Mouse (Mus musculus) hindbrain, embryonic 16.5 days (tissue): ENCODE measurements around the gene Dhx33. TPM values are rescaled to one million over a fixed set of nuclear protein-coding genes. Genes with fewer than 3 reads are reported as not detected.

ENCODE experiments used
- ATAC-seq: fragments of 200-750 bp; cut with Nextera tagmentation; 2 replicates; pipeline ENCODE4 v1.8.0; 2017; ENCODE audit warnings: moderate TSS enrichment, moderate library complexity
- H3K27ac ChIP-seq: fragments of 300-500 bp; sonication (generic); 2 replicates; pipeline ENCODE4 v1.5.1; 2014; ENCODE audit warnings: low read depth, mild to moderate bottlenecking, control low read depth, low read length, moderate library complexity
- H3K27me3 ChIP-seq: fragments of 300-500 bp; sonication (generic); replicated peaks from 2 replicates; pipeline ENCODE4 v1.6.1; 2014; ENCODE audit warnings: low read length; ENCODE audit not compliant: control insufficient read depth, insufficient read depth
- H3K36me3 ChIP-seq: fragments of 300-500 bp; sonication (generic); 2 replicates; pipeline ENCODE4 v1.6.1; 2014; ENCODE audit warnings: mild to moderate bottlenecking, low read length, moderate library complexity, mixed read lengths; ENCODE audit not compliant: control insufficient read depth, insufficient read depth
- H3K4me1 ChIP-seq: fragments of 300-500 bp; sonication (generic); 2 replicates; pipeline ENCODE4 v1.6.1; 2014; ENCODE audit warnings: low read depth, low read length; ENCODE audit not compliant: control insufficient read depth, insufficient read depth
- H3K4me2 ChIP-seq: fragments of 300-500 bp; sonication (generic); 2 replicates; pipeline ENCODE4 v1.6.1; 2014; ENCODE audit warnings: mild to moderate bottlenecking, low read length, control low read depth, moderate library complexity
- H3K4me3 ChIP-seq: fragments of 300-500 bp; sonication (generic); 2 replicates; pipeline ENCODE4 v1.5.1; 2014; ENCODE audit warnings: mild to moderate bottlenecking, low read length, control low read depth, moderate library complexity
- H3K9ac ChIP-seq: fragments of 300-500 bp; sonication (generic); 2 replicates; pipeline ENCODE4 v1.6.1; 2014; ENCODE audit warnings: low read depth, mild to moderate bottlenecking, control low read depth, low read length, moderate library complexity
- H3K9me3 ChIP-seq: fragments of 300-500 bp; sonication (generic); 2 replicates; pipeline ENCODE4 v1.6.1; 2014; ENCODE audit warnings: mild to moderate bottlenecking, low read length, moderate library complexity; ENCODE audit not compliant: control insufficient read depth
- WGBS: fragments of 180-500 bp; shearing (Covaris S2); extraction: QIAGEN DNeasy Blood & Tissue Kit; methylation state at CpG from one replicate; pipeline ENCODE4 v1.1.7; 2014; 5-methylcytosine and 5-hydroxymethylcytosine counted together
- polyA plus RNA-seq: library from polyadenylated mRNA; unstranded; fragments of >200 nt; fragmentation: Nextera tagmentation; extraction: Ambion mirVana; gene quantifications from 2 replicates; pipeline ENCODE4 v1.2.1, GENCODE M21; 2015

Gene Dhx33
- 12.4 and 14.7 TPM in 2 replicates for polyA plus RNA-seq

GRCm38 (mm10) chr11:71004316-71004773 is at the start of gene Dhx33:
TSS of gene Dhx33 (minus strand) at chr11:71004437.
- H3K4me3 ChIP-seq: peak within 1 kb of the TSS; percentile 99
- H3K9me3 ChIP-seq: no peaks in the 10 kb centered on the region
- H3K4me2 ChIP-seq: peak within 1 kb of the TSS; percentile 98
- peak within 1 kb of the TSS; percentile 84 for H3K27ac ChIP-seq
- peak; percentile 99 for ATAC-seq
- peaks cover 13% of the 10 kb centered on the region for H3K4me1 ChIP-seq
- H3K36me3 ChIP-seq: peaks cover 16% of the 10 kb centered on the region
- H3K27me3 ChIP-seq: no peaks in the 10 kb centered on the region
- 0% methylated on average over 34 of the region's 35 CpGs for WGBS
- H3K9ac ChIP-seq: peak within 1 kb of the TSS; percentile 83

- WGBS: 9% methylated on average over 1 of the region's 1 CpGs
- Histone ChIP-seq H3K27me3 (no peaks in the 10 kb centered on the region), H3K4me3 (no peak overlapping the region), H3K4me1 (no peaks in the 10 kb centered on the region), H3K27ac (no peak overlapping the region), H3K4me2 (no peak overlapping the region), H3K9me3 (no peaks in the 10 kb centered on the region), H3K36me3 (no peaks in the 10 kb centered on the region), H3K9ac (no peak overlapping the region)
- ATAC-seq: no peak
These were observed 48.3 kb upstream of the Dhx33 start for GRCm38 (mm10) chr11:71052554-71052953.

- Histone ChIP-seq H3K9me3 (no peaks in the 10 kb centered on the region), H3K9ac (no peak overlapping the region), H3K4me3 (no peak overlapping the region), H3K4me2 (no peak overlapping the region), H3K36me3 (no peaks in the 10 kb centered on the region), H3K27ac (no peak overlapping the region), H3K27me3 (no peaks in the 10 kb centered on the region), H3K4me1 (no peaks in the 10 kb centered on the region)
- 95% methylated on average over 5 of the region's 5 CpGs for WGBS
- no peak for ATAC-seq
These were observed 35.5 kb upstream of the Dhx33 start for GRCm38 (mm10) chr11:71039526-71040298.

- under 1% methylated on average over 22 of the region's 31 CpGs for WGBS
- Histone ChIP-seq H3K9ac (peak within 1 kb of the TSS; percentile 84), H3K9me3 (no peaks in the 10 kb centered on the region), H3K36me3 (no peaks in the 10 kb centered on the region; the same call in 1 of the 2 replicates), H3K4me2 (peak within 1 kb of the TSS; percentile 69), H3K4me3 (peak within 1 kb of the TSS; percentile 72), H3K27me3 (no peaks in the 10 kb centered on the region), H3K27ac (peak within 1 kb of the TSS; percentile 97), H3K4me1 (peaks cover 12% of the 10 kb centered on the region)
- ATAC-seq: peak; percentile 97
These were observed 29.0 kb upstream of the Dhx33 start, which contains the start of gene 6330403K07Rik for GRCm38 (mm10) chr11:71033163-71033761. TSS of gene 6330403K07Rik (minus strand) at chr11:71033513.

- Histone ChIP-seq H3K36me3 (peaks cover 1% of the 10 kb centered on the region), H3K9me3 (no peaks in the 10 kb centered on the region), H3K4me2 (peak overlapping the region; percentile 69), H3K9ac (peak overlapping the region; percentile 84), H3K27ac (peak overlapping the region; percentile 97), H3K4me1 (peaks cover 12% of the 10 kb centered on the region), H3K27me3 (no peaks in the 10 kb centered on the region), H3K4me3 (peak overlapping the region; percentile 72)
- peak; percentile 35 for ATAC-seq
- WGBS: 4% methylated on average over 26 of the region's 26 CpGs
These were observed 28.4 kb upstream of the Dhx33 start for GRCm38 (mm10) chr11:71032491-71033162.

- H3K9me3 ChIP-seq: no peaks in the 10 kb centered on the region
- 45% methylated on average over 7 of the region's 7 CpGs for WGBS
- H3K4me2 ChIP-seq: peak overlapping the region; percentile 69
- H3K36me3 ChIP-seq: peaks cover 4% of the 10 kb centered on the region
- peak overlapping the region; percentile 72 for H3K4me3 ChIP-seq
- peak overlapping the region; percentile 84 for H3K9ac ChIP-seq
- no peaks in the 10 kb centered on the region for H3K27me3 ChIP-seq
- H3K27ac ChIP-seq: peak overlapping the region; percentile 97
- peaks cover 12% of the 10 kb centered on the region for H3K4me1 ChIP-seq
- ATAC-seq: no peak
These were observed 27.8 kb upstream of the Dhx33 start for GRCm38 (mm10) chr11:71032070-71032469.

GRCm38 (mm10) chr11:71029403-71030118 is 25.3 kb upstream of the Dhx33 start:
- Histone ChIP-seq H3K4me2 (no peak overlapping the region), H3K27me3 (no peaks in the 10 kb centered on the region), H3K4me3 (no peak overlapping the region), H3K9ac (no peak overlapping the region), H3K27ac (no peak overlapping the region), H3K9me3 (no peaks in the 10 kb centered on the region), H3K4me1 (peaks cover 12% of the 10 kb centered on the region), H3K36me3 (peaks cover 22% of the 10 kb centered on the region)
- 71% methylated on average over 3 of the region's 3 CpGs for WGBS
- no peak for ATAC-seq

- Histone ChIP-seq H3K9me3 (no peaks in the 10 kb centered on the region), H3K27ac (no peak overlapping the region), H3K4me2 (no peak overlapping the region), H3K36me3 (peaks cover 22% of the 10 kb centered on the region), H3K4me3 (no peak overlapping the region), H3K4me1 (peaks cover 9% of the 10 kb centered on the region), H3K9ac (no peak overlapping the region), H3K27me3 (no peaks in the 10 kb centered on the region)
- no peak for ATAC-seq
- 76% methylated on average over 3 of the region's 3 CpGs for WGBS
These were observed 24.0 kb upstream of the Dhx33 start for GRCm38 (mm10) chr11:71028280-71028679.
